Mouse (Mus musculus) gastrocnemius, postnatal 10 days (tissue): ENCODE results near the gene Fam107b. TPM values are rescaled to one million over a fixed set of nuclear protein-coding genes. Genes with fewer than 3 reads are reported as not detected.
"Not testable (repeated sequence)": the region's sequence is repeated elsewhere in the genome, so short reads cannot be mapped to it uniquely, and the experiment has no call there.

Experiments used
- DNase-seq: peaks from one replicate; pipeline ENCODE4 v3.0.0; 2021; ENCODE audit warnings: mixed read lengths
- total RNA-seq, 2 experiments: library from RNA; stranded (reverse); gene quantifications; 2 replicates each; pipeline ENCODE4 v1.2.3; 2021

Fam107b gene
- total RNA-seq, 2 experiments from 2014 or later: 12.7 to 14.0 TPM

GRCm38 (mm10) chr2:3658900-3659299 is 88.6 kb downstream of the Fam107b start:
- DNase-seq: no peak

DNA sequence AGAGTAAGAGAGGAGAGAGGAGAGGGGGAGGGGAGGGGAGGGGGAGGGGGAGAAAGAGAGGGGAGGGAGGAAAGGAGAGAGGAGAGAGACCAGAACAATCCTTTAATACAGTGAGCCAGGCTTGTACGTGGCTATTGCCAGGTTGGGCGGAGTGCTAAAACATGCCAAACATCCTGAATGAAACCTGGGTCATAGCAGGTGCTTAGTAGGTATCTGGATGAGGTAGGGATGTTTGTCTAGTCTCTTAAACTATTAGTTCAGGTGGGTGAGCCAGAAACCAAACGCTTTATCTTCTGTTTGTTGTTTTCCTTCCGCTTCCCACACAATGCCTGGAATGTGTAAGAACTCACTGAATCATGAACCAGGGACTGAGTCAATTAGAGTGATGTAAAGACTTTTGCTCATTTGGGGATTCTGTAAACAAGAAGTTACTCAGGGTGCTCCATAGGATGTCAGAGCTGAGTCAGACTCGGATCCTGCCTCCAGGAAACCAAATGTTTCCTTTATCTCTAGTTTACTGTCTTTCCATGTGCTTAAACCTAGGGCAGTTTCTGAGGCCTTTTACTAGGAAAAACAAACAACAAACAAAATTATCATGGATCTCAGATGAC is 89.1 kb downstream of the Fam107b start:
- no peak for DNase-seq

GRCm38 (mm10) chr2:3664086-3664485 is 93.8 kb downstream of the Fam107b start:
- DNase-seq: no peak

DNA sequence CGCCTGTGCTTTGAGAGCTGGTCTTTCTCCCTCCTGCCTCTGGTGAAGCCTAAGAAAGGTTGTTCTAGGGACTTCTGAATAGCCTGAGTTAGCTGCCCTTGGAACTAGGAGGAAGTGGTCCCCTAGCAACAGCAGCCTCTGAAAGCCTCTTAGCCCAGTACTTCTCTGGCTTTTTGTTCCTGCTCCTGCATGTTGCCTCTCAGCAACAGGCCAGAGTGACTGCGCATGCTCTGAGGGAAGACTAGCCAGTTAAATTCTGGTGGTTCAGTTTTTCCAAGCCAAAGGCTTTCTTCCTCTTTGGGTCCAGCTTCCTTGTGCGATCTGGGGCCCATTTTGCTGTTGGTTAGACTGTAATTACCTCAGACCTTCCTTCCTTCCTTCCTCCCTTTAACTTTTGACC is 98.4 kb downstream of the Fam107b start:
- no peak for DNase-seq

- no peak for DNase-seq
Observed at GRCm38 (mm10) chr2:3669646-3670045, 99.4 kb downstream of the Fam107b start.

DNA sequence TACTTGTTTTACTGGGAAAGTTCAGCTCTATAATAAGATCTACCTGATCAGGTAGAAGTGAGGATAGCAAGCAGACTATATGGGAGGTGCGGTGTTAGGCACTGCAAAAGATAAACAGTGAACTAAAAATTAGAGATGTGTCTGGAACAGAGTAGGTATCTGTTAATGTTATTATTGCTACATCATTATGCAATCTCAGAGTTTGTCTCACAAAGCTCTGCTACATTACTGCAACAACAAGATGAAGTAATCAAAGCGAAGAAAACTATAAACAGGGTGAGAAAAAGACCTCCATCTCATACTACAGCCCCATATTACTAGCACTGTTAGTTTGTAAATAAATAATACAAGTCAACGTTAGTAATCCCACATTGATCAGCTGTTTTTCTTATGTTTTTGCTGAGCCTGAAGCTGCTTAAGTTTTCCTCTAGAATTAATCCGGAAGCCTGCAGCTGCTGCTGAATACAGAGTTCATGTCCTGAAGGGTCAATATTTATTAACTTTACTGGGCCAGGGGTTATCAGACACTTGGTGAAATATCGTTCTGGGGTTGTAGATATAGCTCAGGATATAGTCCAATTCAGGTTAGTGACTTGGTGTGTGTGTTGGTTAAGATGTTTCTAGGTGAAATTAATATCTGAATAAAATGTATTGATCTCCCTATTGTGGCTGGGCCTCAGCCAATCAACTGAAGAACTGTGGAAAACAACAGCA is 102.5 kb downstream of the Fam107b start:
- no peak for DNase-seq

DNA sequence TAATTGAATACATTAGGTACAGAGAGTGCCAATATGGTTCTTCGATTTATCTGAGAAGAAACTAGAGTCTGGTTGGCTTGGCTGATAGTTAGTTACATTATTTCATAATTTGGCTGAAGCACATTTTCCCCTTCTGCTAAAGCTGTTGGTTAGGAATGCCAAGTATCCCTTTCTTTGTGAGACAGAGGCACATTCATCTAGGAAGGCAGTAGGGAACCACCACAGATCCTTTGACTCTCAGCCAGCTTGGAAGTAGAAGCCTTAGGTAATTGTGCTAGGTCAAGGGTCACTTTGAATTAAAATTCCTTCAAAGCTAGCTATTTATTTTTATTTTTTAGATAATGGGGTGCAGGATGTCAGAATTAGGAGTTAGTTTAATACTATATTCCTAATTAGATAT is 105.2 kb downstream of the Fam107b start:
- no peak for DNase-seq

- DNase-seq: no peak
Observed at GRCm38 (mm10) chr2:3682699-3683098, 112.4 kb downstream of the Fam107b start.

DNA sequence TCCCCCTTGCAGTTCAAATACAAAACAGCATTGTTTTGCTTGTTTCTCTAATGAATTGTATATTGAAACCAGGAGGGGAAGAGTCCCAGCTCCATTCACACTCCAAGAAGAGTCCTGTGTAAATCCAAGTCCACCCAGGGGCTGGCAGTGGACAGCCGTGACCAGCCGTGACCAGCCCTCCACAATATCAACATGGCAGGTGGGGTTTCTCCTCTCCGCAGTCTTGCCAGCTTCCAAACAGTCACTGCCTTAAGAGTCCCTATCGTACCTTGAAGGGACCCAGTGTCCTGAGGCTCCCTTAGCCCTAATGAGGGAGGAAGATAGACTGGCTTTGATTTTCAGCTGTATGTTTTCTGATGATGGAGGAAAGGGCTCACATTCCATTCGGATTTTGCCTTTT is 113.1 kb downstream of the Fam107b start:
- DNase-seq: no peak

DNA sequence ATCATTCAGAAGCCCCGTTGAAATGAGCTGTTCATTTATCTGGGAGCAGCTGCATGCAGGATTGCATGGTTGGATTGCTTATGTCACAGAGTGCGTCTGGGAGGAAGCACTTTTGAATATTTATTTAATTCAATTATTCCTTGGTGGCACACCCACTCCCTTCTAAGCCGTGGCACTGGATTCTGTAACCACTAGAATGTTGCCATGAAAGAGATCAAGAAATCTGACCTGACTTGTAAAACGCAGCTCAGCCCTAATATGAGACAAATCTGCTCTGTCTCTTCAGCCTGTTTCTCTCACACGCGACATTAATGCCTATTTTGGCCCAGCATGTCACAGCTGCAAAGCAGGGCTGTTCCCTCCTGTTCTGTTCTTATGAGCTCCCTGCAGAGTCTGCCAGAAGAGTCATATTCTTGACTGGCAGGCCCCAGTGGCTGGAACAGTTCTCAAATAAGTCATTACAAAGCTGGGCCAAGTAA is 113.5 kb downstream of the Fam107b start:
- peak; percentile 35 for DNase-seq

DNA sequence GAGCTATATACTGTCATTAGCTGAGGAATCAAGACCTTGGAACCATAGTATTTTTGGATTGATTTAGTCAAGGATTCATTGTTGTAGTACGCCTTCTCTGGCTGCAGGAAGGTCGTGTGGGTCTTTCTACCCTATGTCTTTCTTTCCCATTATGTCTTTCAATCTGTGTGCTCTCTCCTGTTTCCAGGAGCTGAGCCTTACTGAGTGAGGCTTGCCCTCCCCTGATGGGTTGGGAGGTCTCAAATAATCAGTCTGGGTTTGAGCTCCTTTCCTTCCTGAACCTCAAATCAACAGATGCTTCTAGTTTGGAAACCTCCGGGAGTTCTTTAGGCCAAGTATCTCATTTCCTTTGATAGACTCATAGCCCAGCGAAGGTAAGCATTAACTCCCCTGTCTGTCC is 119.9 kb downstream of the Fam107b start:
- DNase-seq: no peak

DNA sequence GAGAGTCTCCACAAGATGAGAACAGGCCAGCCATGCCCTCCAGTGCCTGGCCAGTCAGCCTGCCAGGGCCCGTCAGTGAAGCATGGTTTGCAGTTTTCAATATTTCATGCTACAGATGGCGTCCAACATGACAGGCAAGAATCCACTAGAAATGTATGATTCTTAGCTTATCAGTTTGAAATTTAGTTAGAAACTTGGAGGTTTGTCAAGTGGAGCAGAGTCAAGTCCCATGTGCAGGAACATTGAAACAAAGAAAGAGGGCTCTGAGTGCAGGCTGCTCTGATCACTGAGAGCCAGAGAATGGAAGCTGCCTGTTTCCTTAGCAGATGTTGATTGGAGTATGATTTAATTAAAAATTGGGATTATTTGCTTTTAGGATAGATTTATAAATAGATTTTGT is 122.5 kb downstream of the Fam107b start:
- DNase-seq: no peak

DNA sequence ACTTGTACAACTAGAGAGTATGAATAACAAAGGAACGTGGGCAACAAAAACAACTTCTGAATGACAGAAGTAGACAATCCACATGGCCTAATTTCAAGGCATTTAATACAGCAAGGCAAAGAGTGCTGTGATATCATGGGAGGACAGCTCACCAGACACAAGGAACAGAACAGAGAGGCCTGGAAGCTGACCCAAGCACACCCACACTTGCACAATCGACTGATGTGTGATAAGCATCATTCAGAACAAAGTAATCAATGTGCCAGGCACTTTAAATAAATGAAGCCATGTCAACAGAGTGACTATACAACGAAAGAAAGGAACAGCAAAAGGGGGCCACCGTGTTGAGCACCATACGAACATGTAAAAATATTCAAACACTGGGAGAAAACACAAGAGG is 125.6 kb downstream of the Fam107b start:
- no peak for DNase-seq

GRCm38 (mm10) chr2:3700368-3700767 is 130.1 kb downstream of the Fam107b start:
- DNase-seq: no peak

DNA sequence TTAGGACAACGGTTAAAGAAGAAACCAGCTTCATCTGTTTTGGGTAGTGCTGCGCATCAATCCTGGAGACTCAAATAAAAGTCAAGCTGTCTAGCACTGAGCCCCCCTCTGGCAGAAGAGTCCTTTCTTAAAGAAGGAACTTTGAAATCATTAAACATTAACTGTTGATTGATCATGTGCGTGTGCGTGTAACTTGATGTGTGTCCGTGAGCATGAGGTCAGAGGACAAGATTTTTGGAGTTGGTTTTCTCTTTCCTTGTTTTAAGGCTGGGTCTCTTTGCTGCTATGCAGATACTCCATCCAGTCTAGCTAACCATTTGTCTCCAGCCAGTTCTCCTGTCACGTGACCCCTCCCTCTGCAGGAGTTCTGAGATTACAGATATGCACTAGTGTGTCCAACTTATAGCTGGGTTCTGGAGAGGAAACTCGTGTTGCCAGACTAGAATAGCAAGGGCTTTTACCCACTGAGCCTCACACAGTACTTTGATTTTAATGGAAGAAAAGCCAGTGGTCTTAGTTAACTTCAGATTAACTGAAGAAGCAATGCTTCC is 132.4 kb downstream of the Fam107b start:
- DNase-seq: no peak

DNA sequence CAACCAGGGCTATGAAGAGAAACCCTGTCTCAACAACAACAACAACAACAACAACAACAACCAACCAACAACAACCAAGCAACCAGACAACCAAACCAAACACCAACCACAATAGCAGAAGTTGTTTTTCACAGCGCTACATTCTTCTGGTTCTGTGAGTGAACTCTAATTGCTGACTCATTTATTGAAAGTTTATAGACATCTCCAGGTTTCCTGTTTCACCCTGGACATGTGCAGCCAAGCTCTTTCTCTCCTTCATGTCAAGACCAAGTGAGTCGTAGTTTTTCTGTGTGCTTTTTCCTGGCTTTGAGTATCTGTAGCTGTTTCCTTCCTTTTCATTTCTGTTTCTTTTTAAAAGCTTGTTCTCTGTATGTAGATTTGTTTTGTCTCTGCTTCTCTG is 133.5 kb downstream of the Fam107b start:
- no peak for DNase-seq

GRCm38 (mm10) chr2:3704311-3705162 is 134.2 kb downstream of the Fam107b start:
- no peak for DNase-seq

- DNase-seq: not testable (repeated sequence)
Observed at GRCm38 (mm10) chr2:3705283-3705682, 135.0 kb downstream of the Fam107b start.

DNA sequence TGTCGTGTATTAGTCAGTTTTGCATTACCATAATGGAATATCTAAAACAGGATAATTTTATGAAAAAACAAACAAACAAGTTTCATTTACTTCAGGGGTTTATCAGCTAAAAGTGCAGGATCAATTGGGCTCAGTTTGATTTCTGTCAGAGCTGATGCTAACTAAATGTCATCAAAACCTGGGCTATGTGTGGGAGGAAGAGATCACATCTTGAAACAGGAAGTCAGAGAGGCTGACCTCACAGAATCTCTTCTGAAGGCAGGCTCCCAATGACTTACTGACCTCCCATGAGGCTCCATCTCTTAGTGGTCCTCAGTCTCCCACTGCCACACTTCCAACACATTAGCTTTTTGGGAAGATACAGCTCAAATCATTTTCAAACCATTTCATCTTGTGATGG is 136.9 kb downstream of the Fam107b start:
- no peak for DNase-seq

DNA sequence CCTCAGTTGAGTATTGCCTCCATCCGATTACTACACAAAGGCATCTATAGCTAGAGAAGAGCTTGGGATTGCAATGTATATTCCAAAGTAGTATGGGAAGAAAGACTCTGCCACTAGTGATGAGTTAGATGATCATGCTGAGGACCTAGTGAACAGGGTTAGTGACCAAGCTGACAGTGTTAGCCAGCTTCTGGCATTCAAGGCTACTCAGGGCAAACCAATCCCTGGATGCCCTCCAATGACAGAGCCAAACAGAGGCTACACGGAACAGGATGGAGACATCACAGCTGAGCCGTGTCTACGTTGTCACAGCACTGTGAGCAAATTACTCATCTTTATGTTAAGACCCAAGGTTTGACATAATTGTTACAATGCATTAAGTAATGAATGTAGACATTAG is 138.3 kb downstream of the Fam107b start:
- no peak for DNase-seq

DNA sequence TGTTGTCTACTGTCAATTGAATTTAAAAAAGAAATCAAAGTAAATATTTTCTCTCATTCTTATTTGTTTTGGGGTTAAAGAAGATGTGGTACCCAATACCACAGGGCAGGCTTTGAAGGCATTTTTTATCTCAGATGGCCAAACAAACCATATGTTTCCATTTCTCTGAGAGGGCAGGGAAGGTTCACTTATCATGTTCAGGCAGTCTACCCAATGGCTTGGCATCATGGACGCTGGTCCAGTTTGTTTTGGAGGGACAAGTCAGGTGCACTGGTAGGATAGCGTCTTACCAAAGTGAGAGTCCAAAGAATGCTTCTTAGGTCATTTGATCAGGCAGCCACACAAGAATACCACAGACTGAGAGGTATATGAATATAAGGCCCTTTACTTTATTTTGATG is 139.6 kb downstream of the Fam107b start:
- no peak for DNase-seq

DNA sequence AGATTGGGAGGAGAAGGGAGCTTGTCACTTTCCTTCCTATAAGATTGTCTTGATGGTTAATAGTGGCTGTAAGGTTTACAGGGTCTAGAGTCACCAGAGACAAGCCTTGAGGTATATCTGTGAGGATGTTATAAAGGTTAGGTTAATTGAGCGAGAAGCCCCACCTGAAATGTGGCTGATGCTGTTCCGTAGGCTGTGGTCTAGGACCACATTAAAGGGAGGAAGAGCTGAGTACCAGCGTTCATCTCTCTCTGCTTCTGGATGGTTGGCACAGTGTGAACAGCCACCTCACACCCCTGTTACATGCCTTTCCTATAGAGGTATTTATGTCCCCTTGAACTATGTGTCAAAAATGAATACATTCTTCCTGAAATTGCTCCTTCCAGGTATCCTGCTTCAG is 140.2 kb downstream of the Fam107b start:
- no peak for DNase-seq
